Mouse (Mus musculus) monocyte, adult 5-6 weeks (primary cell): ENCODE measurements around the gene Npm1. TPM values are rescaled to one million over a fixed set of nuclear protein-coding genes. Genes with fewer than 3 reads are reported as not detected.
A peak's percentile ranks its signal among the peaks of the same experiment; 100 is the strongest.

Experiments used
- ATAC-seq: fragments of 153-309, 156-312 bp; replicated peaks from 2 replicates; pipeline ENCODE4 v1.8.0; 2017; ENCODE audit warnings: mild to moderate bottlenecking; ENCODE audit not compliant: low TSS enrichment, insufficient number of reproducible peaks, severe bottlenecking, poor library complexity, low FRiP score
- total RNA-seq: library from RNA; stranded (forward); fragments of 200-1000, 200-491, 200-594 nt; gene quantifications from 3 replicates; pipeline ENCODE4 v1.2.3, GENCODE M21; 2017

Npm1 gene
- total RNA-seq, 1 experiment from 2014 or later: 840 TPM

GRCm38 (mm10) chr11:33148338-33149087 is 14.5 kb downstream of the Npm1 start:
- peak; percentile 62 for ATAC-seq

- 0 out of 2 replicates have a peak, but pooled peaks have one; percentile 11 for ATAC-seq
Observed at GRCm38 (mm10) chr11:33147572-33148337, 15.3 kb downstream of the Npm1 start.

- ATAC-seq: no peak
Observed at GRCm38 (mm10) chr11:33147171-33147571, 15.8 kb downstream of the Npm1 start, which contains the start of gene Fgf18. TSS of gene Fgf18 (minus strand) at chr11:33147400.

GRCm38 (mm10) chr11:33146651-33147131 is 16.3 kb downstream of the Npm1 start:
- ATAC-seq: no peak

- no peak for ATAC-seq
Observed at GRCm38 (mm10) chr11:33146143-33146497, 16.9 kb downstream of the Npm1 start.

GRCm38 (mm10) chr11:33145201-33146142 is 17.5 kb downstream of the Npm1 start:
- no peak for ATAC-seq

GRCm38 (mm10) chr11:33143906-33144305 is 19.1 kb downstream of the Npm1 start:
- no peak for ATAC-seq

- ATAC-seq: no peak
Observed at GRCm38 (mm10) chr11:33142801-33143200, 20.2 kb downstream of the Npm1 start.

- no peak for ATAC-seq
Observed at GRCm38 (mm10) chr11:33140111-33140460, 22.9 kb downstream of the Npm1 start.

- ATAC-seq: no peak
Observed at GRCm38 (mm10) chr11:33139458-33140110, 23.4 kb downstream of the Npm1 start.

GRCm38 (mm10) chr11:33138686-33139085 is 24.3 kb downstream of the Npm1 start:
- no peak for ATAC-seq

- no peak for ATAC-seq
Observed at GRCm38 (mm10) chr11:33134391-33134986, 28.5 kb downstream of the Npm1 start.

- ATAC-seq: no peak
Observed at GRCm38 (mm10) chr11:33132619-33133338, 30.2 kb downstream of the Npm1 start.

- ATAC-seq: 0 out of 2 replicates have a peak, but pooled peaks have one; percentile 40
Observed at GRCm38 (mm10) chr11:33127058-33127457, 35.9 kb downstream of the Npm1 start.

GRCm38 (mm10) chr11:33122575-33123268 is 40.3 kb downstream of the Npm1 start:
- ATAC-seq: no peak

GRCm38 (mm10) chr11:33119556-33119955 is 43.5 kb downstream of the Npm1 start:
- no peak for ATAC-seq

GRCm38 (mm10) chr11:33119116-33119515 is 43.9 kb downstream of the Npm1 start:
- ATAC-seq: no peak
